Mouse (Mus musculus): Measurements from ENCODE around the gene Dhrs9. TPM values are rescaled to one million over a fixed set of nuclear protein-coding genes. Genes with fewer than 3 reads are reported as not detected.

The Dhrs9 gene
- polyA plus RNA-seq, 1 experiment, result 3.1 TPM

DNA sequence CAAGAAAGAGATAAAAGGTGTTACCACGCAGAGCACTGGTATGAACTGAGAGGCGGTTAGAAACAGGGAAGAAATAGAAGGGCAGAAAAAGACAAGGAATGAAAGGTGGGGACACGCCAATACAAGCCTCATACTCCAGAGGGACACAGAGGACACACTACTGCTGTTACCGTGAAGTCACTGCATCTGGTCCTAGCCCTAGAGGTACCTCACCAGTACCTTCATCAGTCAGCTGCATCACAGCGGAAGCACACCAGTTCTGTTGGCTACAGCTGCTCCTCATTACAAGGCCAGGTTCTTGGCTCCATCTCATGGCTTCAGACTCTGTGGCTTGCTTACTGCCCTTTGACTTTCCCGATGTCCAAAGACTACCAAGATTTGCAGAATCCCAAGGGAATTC is 21.6 kb downstream of the Dhrs9 start:
- no peak for TF ChIP-seq POLR2A (IDR thresholded peaks at IDR 0.05; ENCODE audit: borderline replicate concordance, control insufficient read depth, low read depth, low read length)
- TF ChIP-seq CTCF (IDR thresholded peaks at IDR 0.05; ENCODE audit: control insufficient read depth, insufficient read depth, low read length), result no peak
- H3K27ac ChIP-seq (ENCODE audit: control insufficient read depth, insufficient read depth, low read depth, low read length, poor library complexity), result no peak overlapping the region
- no peaks in the 10 kb centered on the region for H3K4me1 ChIP-seq (ENCODE audit: control insufficient read depth, insufficient read depth, low read length)
- H3K4me3 ChIP-seq (replicated peaks; ENCODE audit: control insufficient read depth, low read depth, low read length), result no peak overlapping the region
- WGBS, result 80% methylated on average over 6 of the region's 6 CpGs

GRCm38 (mm10) chr2:69402309-69402708 is 22.1 kb downstream of the Dhrs9 start:
- no peak overlapping the region for H3K4me3 ChIP-seq (replicated peaks; ENCODE audit: control insufficient read depth, low read depth, low read length)
- WGBS, result 45% methylated on average over 7 of the region's 7 CpGs
- no peak overlapping the region for H3K27ac ChIP-seq (ENCODE audit: control insufficient read depth, insufficient read depth, low read depth, low read length, poor library complexity)
- TF ChIP-seq POLR2A (IDR thresholded peaks at IDR 0.05; ENCODE audit: borderline replicate concordance, control insufficient read depth, low read depth, low read length), result no peak
- TF ChIP-seq CTCF (IDR thresholded peaks at IDR 0.05; ENCODE audit: control insufficient read depth, insufficient read depth, low read length), result no peak
- H3K4me1 ChIP-seq (ENCODE audit: control insufficient read depth, insufficient read depth, low read length), result no peaks in the 10 kb centered on the region

- Histone ChIP-seq H3K27ac (ENCODE audit: control insufficient read depth, insufficient read depth, low read depth, low read length, poor library complexity) (peak overlapping the region; percentile 50; the same call in 1 of the 2 replicates), H3K4me3 (replicated peaks; ENCODE audit: control insufficient read depth, low read depth, low read length) (no peak overlapping the region), H3K4me1 (ENCODE audit: control insufficient read depth, insufficient read depth, low read length) (no peaks in the 10 kb centered on the region)
- TF ChIP-seq POLR2A (IDR thresholded peaks at IDR 0.05; ENCODE audit: borderline replicate concordance, control insufficient read depth, low read depth, low read length), result no peak
- TF ChIP-seq CTCF (IDR thresholded peaks at IDR 0.05; ENCODE audit: control insufficient read depth, insufficient read depth, low read length), result no peak
- 54% methylated on average over 5 of the region's 5 CpGs for WGBS
Measured at GRCm38 (mm10) chr2:69405692-69406091, 25.4 kb downstream of the Dhrs9 start.

- Histone ChIP-seq H3K4me1 (ENCODE audit: control insufficient read depth, insufficient read depth, low read length) (no peaks in the 10 kb centered on the region; the same call in 1 of the 2 replicates), H3K4me3 (replicated peaks; ENCODE audit: control insufficient read depth, low read depth, low read length) (no peak overlapping the region), H3K27ac (ENCODE audit: control insufficient read depth, insufficient read depth, low read depth, low read length, poor library complexity) (peak overlapping the region; percentile 95; the same call in 1 of the 2 replicates)
- TF ChIP-seq POLR2A (IDR thresholded peaks at IDR 0.05; ENCODE audit: borderline replicate concordance, control insufficient read depth, low read depth, low read length) (no peak), CTCF (IDR thresholded peaks at IDR 0.05; ENCODE audit: control insufficient read depth, insufficient read depth, low read length) (no peak)
- WGBS, result 39% methylated on average over 10 of the region's 10 CpGs
Measured at GRCm38 (mm10) chr2:69414539-69414938, 34.3 kb downstream of the Dhrs9 start.

DNA sequence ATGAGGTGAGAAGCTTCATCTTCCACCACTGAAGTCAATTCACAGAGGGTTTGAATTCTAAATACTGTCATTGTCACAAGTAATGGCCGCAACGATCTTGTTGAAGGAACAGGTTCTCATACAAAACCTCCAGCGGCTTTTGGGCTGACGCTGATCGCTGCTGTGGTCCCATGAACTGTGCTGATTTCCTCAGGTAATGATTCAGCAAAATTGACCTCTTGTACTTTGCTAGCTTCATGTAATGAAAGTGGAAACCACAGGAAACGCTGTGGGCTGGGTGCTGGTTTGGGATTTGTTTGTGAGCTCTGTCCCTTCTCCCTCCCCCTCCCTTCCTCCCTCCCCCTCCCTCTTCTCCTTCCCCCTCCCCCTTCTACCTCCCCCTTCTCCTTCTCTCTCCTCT is 34.8 kb downstream of the Dhrs9 start:
- TF ChIP-seq POLR2A (IDR thresholded peaks at IDR 0.05; ENCODE audit: borderline replicate concordance, control insufficient read depth, low read depth, low read length) (no peak), CTCF (IDR thresholded peaks at IDR 0.05; ENCODE audit: control insufficient read depth, insufficient read depth, low read length) (no peak)
- Histone ChIP-seq H3K4me1 (ENCODE audit: control insufficient read depth, insufficient read depth, low read length) (no peaks in the 10 kb centered on the region; the same call in 1 of the 2 replicates), H3K27ac (ENCODE audit: control insufficient read depth, insufficient read depth, low read depth, low read length, poor library complexity) (peak overlapping the region; percentile 95), H3K4me3 (replicated peaks; ENCODE audit: control insufficient read depth, low read depth, low read length) (no peak overlapping the region)
- 3% methylated on average over 6 of the region's 6 CpGs for WGBS

DNA sequence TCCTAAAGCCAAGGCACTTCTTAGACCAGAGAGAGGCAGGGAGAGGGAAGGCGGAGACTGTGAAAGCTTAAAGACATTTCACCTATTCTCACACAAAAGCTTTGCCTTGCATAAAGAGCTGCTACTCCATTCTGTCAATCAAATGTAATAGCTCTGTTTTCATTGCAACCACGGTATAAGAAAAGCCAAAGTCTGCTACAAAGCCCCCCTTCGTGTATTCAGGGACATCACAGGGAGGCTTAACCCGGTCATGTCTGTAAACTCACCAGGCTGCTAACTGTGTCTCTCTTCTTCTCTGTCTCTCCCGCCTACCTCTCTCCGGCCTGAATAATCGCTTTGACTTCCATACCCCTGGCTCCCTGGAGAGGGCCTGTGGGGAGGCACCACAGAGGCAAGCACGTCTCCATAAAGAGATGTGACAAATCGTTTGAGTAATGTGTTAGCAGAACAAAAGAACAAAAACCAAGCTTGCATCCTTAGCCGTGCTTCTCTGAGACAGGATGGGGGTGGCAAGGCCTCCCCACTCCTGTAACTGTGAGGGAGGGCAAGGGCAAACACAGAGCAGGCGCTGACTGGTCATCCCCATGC is 38.1 kb downstream of the Dhrs9 start:
- Histone ChIP-seq H3K4me1 (ENCODE audit: control insufficient read depth, insufficient read depth, low read length) (no peaks in the 10 kb centered on the region), H3K4me3 (replicated peaks; ENCODE audit: control insufficient read depth, low read depth, low read length) (no peak overlapping the region), H3K27ac (ENCODE audit: control insufficient read depth, insufficient read depth, low read depth, low read length, poor library complexity) (no peak overlapping the region)
- 61% methylated on average over 11 of the region's 11 CpGs for WGBS
- TF ChIP-seq CTCF (IDR thresholded peaks at IDR 0.05; ENCODE audit: control insufficient read depth, insufficient read depth, low read length) (no peak), POLR2A (IDR thresholded peaks at IDR 0.05; ENCODE audit: borderline replicate concordance, control insufficient read depth, low read depth, low read length) (no peak)

- TF ChIP-seq POLR2A (IDR thresholded peaks at IDR 0.05; ENCODE audit: borderline replicate concordance, control insufficient read depth, low read depth, low read length) (no peak), CTCF (IDR thresholded peaks at IDR 0.05; ENCODE audit: control insufficient read depth, insufficient read depth, low read length) (no peak)
- H3K4me1 ChIP-seq (ENCODE audit: control insufficient read depth, insufficient read depth, low read length), result no peaks in the 10 kb centered on the region; the same call in 1 of the 2 replicates
Measured at GRCm38 (mm10) chr2:69424829-69425228, 44.6 kb downstream of the Dhrs9 start.

DNA sequence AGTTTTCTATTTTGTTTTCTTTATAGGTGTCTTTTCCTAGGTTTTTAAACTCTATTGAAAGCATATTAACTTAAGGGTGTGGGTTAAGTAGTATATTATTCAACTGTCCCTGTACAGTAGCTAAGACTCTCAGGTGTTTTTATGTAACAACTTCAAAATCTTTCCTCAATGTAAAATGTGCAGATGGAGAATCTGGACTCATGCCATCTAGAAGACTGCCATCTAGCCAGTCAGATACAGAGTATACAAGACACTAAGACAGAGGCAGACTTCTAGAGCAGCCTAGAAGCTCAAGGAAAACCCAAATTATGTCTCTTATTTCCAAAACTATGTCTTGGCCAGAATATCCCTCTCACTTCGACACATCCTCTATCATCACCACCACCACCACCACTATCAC is 45.8 kb downstream of the Dhrs9 start:
- no peak overlapping the region for H3K27ac ChIP-seq (ENCODE audit: control insufficient read depth, insufficient read depth, low read depth, low read length, poor library complexity)
- H3K4me1 ChIP-seq (ENCODE audit: control insufficient read depth, insufficient read depth, low read length), result no peaks in the 10 kb centered on the region; the same call in 1 of the 2 replicates
- TF ChIP-seq CTCF (IDR thresholded peaks at IDR 0.05; ENCODE audit: control insufficient read depth, insufficient read depth, low read length), result no peak
- no peak for TF ChIP-seq POLR2A (IDR thresholded peaks at IDR 0.05; ENCODE audit: borderline replicate concordance, control insufficient read depth, low read depth, low read length)
- 76% methylated on average over 1 of the region's 1 CpGs for WGBS
- no peak overlapping the region for H3K4me3 ChIP-seq (replicated peaks; ENCODE audit: control insufficient read depth, low read depth, low read length)

More at GRCm38 (mm10) chr2:69424829-69425228, 44.6 kb downstream of the Dhrs9 start:
- Histone ChIP-seq H3K27ac (ENCODE audit: control insufficient read depth, insufficient read depth, low read depth, low read length, poor library complexity) (no peak overlapping the region), H3K4me3 (replicated peaks; ENCODE audit: control insufficient read depth, low read depth, low read length) (no peak overlapping the region)
- WGBS, result 73% methylated on average over 5 of the region's 5 CpGs

All from bone marrow, adult 2 months (tissue).